Mouse (Mus musculus) lung, postnatal 0 days (tissue): ENCODE measurements at regions not wholly inside any gene's neighbourhood (a gene's known extent, or its start where the extent isn't known, plus 50 kb on each side); places are given as distances from the start of the nearest gene placed in this dataset.

Source experiments
- CTCF ChIP-seq: IDR thresholded peaks from 2 replicates; pipeline ENCODE4 v1.5.1; 2016; ENCODE audit warnings: antibody characterized with exemption, mild to moderate bottlenecking
- EP300 ChIP-seq: IDR thresholded peaks from 2 replicates; pipeline ENCODE4 v1.6.1; 2016; ENCODE audit warnings: antibody characterized with exemption, mild to moderate bottlenecking, control low read depth

- TF ChIP-seq CTCF (no peak), EP300 (no peak)
These were observed 491.6 kb downstream of the Cntn6 start for GRCm38 (mm10) chr6:104984144-104984543.
